Mouse (Mus musculus) myocyte (in vitro differentiated cells): Measurements from ENCODE around the gene Ndufb3. TPM values are rescaled to one million over a fixed set of nuclear protein-coding genes. Genes with fewer than 3 reads are reported as not detected.
"Not testable (repeated sequence)": the region's sequence is repeated elsewhere in the genome, so short reads cannot be mapped to it uniquely, and the experiment has no call there.

Experiments
- H3K27me3 ChIP-seq: one replicate; pipeline ENCODE4 v1.6.1; 2011; ENCODE audit not compliant: control insufficient read depth, insufficient read depth, insufficient read length
- H3K36me3 ChIP-seq: one replicate; pipeline ENCODE4 v1.6.1; 2011; ENCODE audit not compliant: control insufficient read depth, insufficient read depth
- H3K4me2 ChIP-seq: one replicate; pipeline ENCODE4 v1.6.1; 2011; ENCODE audit warnings: low read depth, control low read depth
- H3K4me3 ChIP-seq: one replicate; pipeline ENCODE4 v1.5.1; 2011; ENCODE audit warnings: mild to moderate bottlenecking, control low read depth, moderate library complexity
- H3K79me2 ChIP-seq: one replicate; pipeline ENCODE4 v1.6.1; 2011; ENCODE audit not compliant: control insufficient read depth, insufficient read depth
- H3ac ChIP-seq: one replicate; pipeline ENCODE4 v1.6.1; 2011; ENCODE audit not compliant: control insufficient read depth, insufficient read length
- CEBPB ChIP-seq: IDR thresholded peaks from 2 replicates; pipeline ENCODE4 v1.6.1; 2011; ENCODE audit warnings: mild to moderate bottlenecking, moderate library complexity; ENCODE audit not compliant: poor library complexity, insufficient read depth, severe bottlenecking
- E2F4 ChIP-seq: IDR thresholded peaks from one replicate; pipeline ENCODE4 v1.6.1; 2011; ENCODE audit warnings: mild to moderate bottlenecking, control low read depth, moderate library complexity; ENCODE audit not compliant: insufficient read depth
- MAX ChIP-seq: IDR thresholded peaks from one replicate; pipeline ENCODE4 v1.6.1; 2011; ENCODE audit warnings: low read depth, mild to moderate bottlenecking, control low read depth
- MYOD1 ChIP-seq, 3 experiments: IDR thresholded peaks; one replicate each; pipeline ENCODE4 v1.6.1; 2011; ENCODE audit warnings: control low read depth in 2 of 3, low read depth in 2 of 3, mild to moderate bottlenecking in 2 of 3, moderate library complexity in 1 of 3; ENCODE audit not compliant: insufficient read length in 2 of 3, control insufficient read depth in 1 of 3
- MYOG ChIP-seq, 3 experiments: IDR thresholded peaks; one replicate each; pipeline ENCODE4 v1.6.1; 2011; ENCODE audit warnings: control low read depth in 2 of 3, low read depth in 2 of 3, mild to moderate bottlenecking in 2 of 3; ENCODE audit not compliant: insufficient read length in 2 of 3, control insufficient read depth in 1 of 3, insufficient read depth in 1 of 3
- POLR2A ChIP-seq: IDR thresholded peaks from one replicate; pipeline ENCODE4 v1.6.1; 2011; ENCODE audit warnings: low read depth, mild to moderate bottlenecking, control low read depth, moderate library complexity; ENCODE audit not compliant: insufficient read length
- POLR2AphosphoS2 ChIP-seq: IDR thresholded peaks from one replicate; pipeline ENCODE4 v1.6.1; 2011; ENCODE audit warnings: low read depth, control low read depth; ENCODE audit not compliant: insufficient read length
- REST ChIP-seq: IDR thresholded peaks from one replicate; pipeline ENCODE4 v1.6.1; 2011; ENCODE audit warnings: mild to moderate bottlenecking, control low read depth, moderate library complexity; ENCODE audit not compliant: insufficient read depth, insufficient read length
- SRF ChIP-seq: IDR thresholded peaks from one replicate; pipeline ENCODE4 v1.6.1; 2011; ENCODE audit warnings: low read depth; ENCODE audit not compliant: control insufficient read depth, insufficient read length
- TCF12 ChIP-seq: IDR thresholded peaks from one replicate; pipeline ENCODE4 v1.6.1; 2011; ENCODE audit warnings: mild to moderate bottlenecking, control low read depth; ENCODE audit not compliant: poor library complexity, insufficient read depth, severe bottlenecking
- TCF3 ChIP-seq: IDR thresholded peaks from one replicate; pipeline ENCODE4 v1.6.1; 2011; ENCODE audit warnings: low read depth, control low read depth; ENCODE audit not compliant: insufficient read length
- USF1 ChIP-seq: IDR thresholded peaks from one replicate; pipeline ENCODE4 v1.6.1; 2011; ENCODE audit warnings: low read depth, mild to moderate bottlenecking, control low read depth, moderate library complexity
- polyA plus RNA-seq: library from polyadenylated mRNA; unstranded; fragments of >200 nt; fragmentation: generic; extraction: Trizol; gene quantifications from one replicate; pipeline ENCODE4 v1.2.1, GENCODE M21; 2012; ENCODE audit warnings: missing spikeins

The Ndufb3 gene
- polyA plus RNA-seq = 130 TPM

GRCm38 (mm10) chr1:58586171-58586997 lies at the start of gene Ndufb3, which contains the start of gene Fam126b:
Gene Ndufb3 (plus strand): TSS chr1:58586384.
Gene Fam126b (minus strand): TSS chr1:58586323.
- Histone ChIP-seq H3K4me3 (peak within 1 kb of the TSS; percentile 83), H3K36me3 (no peaks in the 10 kb centered on the region)
- no peak for TF ChIP-seq TCF12
- TF ChIP-seq REST = no peak
- TF ChIP-seq MYOD1 (IDR thresholded peaks at IDR 0.05; ENCODE audit: control insufficient read depth in 1 of 3, insufficient read length in 2 of 3, low read depth in 2 of 3) = peak in 1 of 3 experiments; percentile 41
- no peak for TF ChIP-seq TCF3
- no peak for TF ChIP-seq MAX
- TF ChIP-seq SRF = peak; percentile 21
- peak; percentile 44 for TF ChIP-seq USF1
- no peak for TF ChIP-seq E2F4
- peak in 1 of 3 experiments; percentile 57 for TF ChIP-seq MYOG (IDR thresholded peaks at IDR 0.05; ENCODE audit: control insufficient read depth in 1 of 3, insufficient read depth in 1 of 3, insufficient read length in 2 of 3, low read depth in 2 of 3)
- no peak for TF ChIP-seq CEBPB
- peak; percentile 81 for TF ChIP-seq POLR2A
- TF ChIP-seq POLR2AphosphoS2 = peak; percentile 76

GRCm38 (mm10) chr1:58541386-58541785 lies 44.8 kb upstream of the Ndufb3 start:
- H3K4me3 ChIP-seq = no peak overlapping the region
- no peaks in the 10 kb centered on the region for H3K79me2 ChIP-seq
- no peak overlapping the region for H3ac ChIP-seq
- H3K36me3 ChIP-seq = peaks cover 41% of the 10 kb centered on the region
- H3K4me2 ChIP-seq = no peak overlapping the region
- TF ChIP-seq USF1 = no peak
- no peak for TF ChIP-seq MAX
- no peak for TF ChIP-seq SRF
- no peak for TF ChIP-seq REST
- TF ChIP-seq E2F4 = no peak
- TF ChIP-seq MYOG (IDR thresholded peaks at IDR 0.05; ENCODE audit: control insufficient read depth in 1 of 3, insufficient read depth in 1 of 3, insufficient read length in 2 of 3, low read depth in 2 of 3) = no peak
- no peak for TF ChIP-seq TCF3
- TF ChIP-seq CEBPB = no peak
- no peak for TF ChIP-seq TCF12
- no peak for TF ChIP-seq MYOD1 (IDR thresholded peaks at IDR 0.05; ENCODE audit: control insufficient read depth in 1 of 3, insufficient read length in 2 of 3, low read depth in 2 of 3)
- no peaks in the 10 kb centered on the region for H3K27me3 ChIP-seq

More at GRCm38 (mm10) chr1:58586171-58586997, at the start of gene Ndufb3, which contains the start of gene Fam126b:
- Histone ChIP-seq H3ac (peak within 1 kb of the TSS; percentile 63), H3K27me3 (no peaks in the 10 kb centered on the region), H3K79me2 (peaks cover 64% of the 10 kb centered on the region), H3K4me2 (peak within 1 kb of the TSS; percentile 91)

GRCm38 (mm10) chr1:58560370-58560769 lies 25.8 kb upstream of the Ndufb3 start:
- not testable (repeated sequence) for H3K27me3 ChIP-seq, H3K4me3 ChIP-seq, H3ac ChIP-seq, H3K4me2 ChIP-seq, H3K79me2 ChIP-seq
- H3K36me3 ChIP-seq = peaks cover 14% of the 10 kb centered on the region

GRCm38 (mm10) chr1:58562455-58562854 lies 23.7 kb upstream of the Ndufb3 start:
- no peaks in the 10 kb centered on the region for H3K27me3 ChIP-seq
- peaks cover 7% of the 10 kb centered on the region for H3K36me3 ChIP-seq
- no peak for TF ChIP-seq POLR2A
- no peak for TF ChIP-seq CEBPB
- TF ChIP-seq REST = no peak
- TF ChIP-seq MAX = no peak
- no peak for TF ChIP-seq E2F4
- no peak for TF ChIP-seq SRF
- TF ChIP-seq USF1 = no peak
- no peak for TF ChIP-seq TCF3
- TF ChIP-seq TCF12 = no peak
- no peak for TF ChIP-seq POLR2AphosphoS2
- no peak overlapping the region for H3K4me2 ChIP-seq
- no peak overlapping the region for H3ac ChIP-seq
- H3K79me2 ChIP-seq = no peaks in the 10 kb centered on the region
- H3K4me3 ChIP-seq = no peak overlapping the region

- Histone ChIP-seq H3ac (no peak overlapping the region), H3K4me3 (no peak overlapping the region), H3K79me2 (peaks cover 3% of the 10 kb centered on the region), H3K4me2 (no peak overlapping the region), H3K36me3 (peaks cover 7% of the 10 kb centered on the region), H3K27me3 (no peaks in the 10 kb centered on the region)
- no peak for TF ChIP-seq CEBPB
- TF ChIP-seq SRF = no peak
- no peak for TF ChIP-seq USF1
- TF ChIP-seq REST = no peak
- no peak for TF ChIP-seq MYOG (IDR thresholded peaks at IDR 0.05; ENCODE audit: control insufficient read depth in 1 of 3, insufficient read depth in 1 of 3, insufficient read length in 2 of 3, low read depth in 2 of 3)
- no peak for TF ChIP-seq MYOD1 (IDR thresholded peaks at IDR 0.05; ENCODE audit: control insufficient read depth in 1 of 3, insufficient read length in 2 of 3, low read depth in 2 of 3)
- no peak for TF ChIP-seq POLR2AphosphoS2
- no peak for TF ChIP-seq MAX
- TF ChIP-seq E2F4 = no peak
- TF ChIP-seq POLR2A = no peak
- no peak for TF ChIP-seq TCF12
- no peak for TF ChIP-seq TCF3
Measured at GRCm38 (mm10) chr1:58564981-58565380, 21.2 kb upstream of the Ndufb3 start.
